13 mouse cellular contexts compared by ENCODE assay signal in genomic region chr8:8233616-8234015, GRCm38 (mm10).
A peak's percentile ranks its signal among the peaks of the same experiment; 100 is the strongest.
DNase-seq lines count a peak whose midpoint lies in the region; ATAC-seq and TF ChIP-seq lines count a peak whose summit lies in the region.
"Had no signal": no experiment of that assay in that cellular context is flagged by ENCODE, and none has a peak within 500 bp of the region (broad histone marks: within the 10 kb centered on the region; RNA-seq: fewer than 3 reads in every experiment).

No protein-coding gene starts in this region.

- no peak overlapping the region for H3K27ac ChIP-seq in midbrain, postnatal 0 days (ENCODE audit: low read depth, low read length)
- no peak overlapping the region for H3K27ac ChIP-seq in midbrain, embryonic 14.5 days (replicated peaks; ENCODE audit: low read depth, low read length)
- H3K27ac ChIP-seq: kidney, postnatal 0 days; limb, embryonic 15.5 days; lung, embryonic 15.5 days; midbrain, embryonic 12.5 days; neural tube, embryonic 13.5 days had no signal

- DNase-seq in midbrain, postnatal 0 days (ENCODE audit: low spot score), result peak; percentile 23
- DNase-seq in midbrain, embryonic 14.5 days, result no peak
- DNase-seq in left cerebral cortex, postnatal 14 days (ENCODE audit: low spot score in 2 of 2), result peak; percentile 44 to 73
- DNase-seq in kidney, postnatal 14 days, result no peak

- no peak overlapping the region for H3K9ac ChIP-seq in midbrain, postnatal 0 days (replicated peaks; ENCODE audit: low read length, poor library complexity, severe bottlenecking)
- H3K9ac ChIP-seq in midbrain, embryonic 14.5 days (replicated peaks; ENCODE audit: low read length), result no peak overlapping the region
- H3K9ac ChIP-seq: limb, embryonic 15.5 days; lung, embryonic 15.5 days; midbrain, embryonic 12.5 days; neural tube, embryonic 13.5 days had no signal

- intact Hi-C loops in left cerebral cortex, postnatal 14 days (cut with DNase I), result loop anchor here (10.0 kb wide), 1 partner anchor 421 kb away; no protein-coding TSS in a partner anchor

- no peaks in the 10 kb centered on the region for H3K27me3 ChIP-seq in midbrain, postnatal 0 days (ENCODE audit: insufficient read depth, low read length)
- no peaks in the 10 kb centered on the region for H3K27me3 ChIP-seq in midbrain, embryonic 14.5 days (ENCODE audit: control insufficient read depth, insufficient read depth, low read length)
- H3K27me3 ChIP-seq: limb, embryonic 15.5 days; lung, embryonic 15.5 days; neural tube, embryonic 13.5 days had no signal

- no peaks in the 10 kb centered on the region for H3K36me3 ChIP-seq in midbrain, postnatal 0 days (ENCODE audit: insufficient read depth, low read length)
- H3K36me3 ChIP-seq in midbrain, embryonic 14.5 days (ENCODE audit: control insufficient read depth, insufficient read depth, low read length), result no peaks in the 10 kb centered on the region
- H3K36me3 ChIP-seq: limb, embryonic 15.5 days; lung, embryonic 15.5 days; midbrain, embryonic 12.5 days; neural tube, embryonic 13.5 days had no signal

- TF ChIP-seq CTCF in midbrain, postnatal 0 days (IDR thresholded peaks at IDR 0.05), result no peak

- H3K4me2 ChIP-seq in midbrain, postnatal 0 days (ENCODE audit: low read depth, low read length, poor library complexity, severe bottlenecking), result no peak overlapping the region
- no peak overlapping the region for H3K4me2 ChIP-seq in midbrain, embryonic 14.5 days (ENCODE audit: low read length)
- H3K4me2 ChIP-seq: limb, embryonic 15.5 days; lung, embryonic 15.5 days; midbrain, embryonic 12.5 days; neural tube, embryonic 13.5 days had no signal

- no peak for ATAC-seq in midbrain, postnatal 0 days (ENCODE audit: low FRiP score)
- no peak for ATAC-seq in midbrain, embryonic 14.5 days (ENCODE audit: low FRiP score, low TSS enrichment)
- peak; percentile 89 for ATAC-seq in frontal cortex, adult (ENCODE audit: low TSS enrichment)
- no peak for ATAC-seq in megakaryocyte progenitor cell, adult 5-6 weeks (replicated peaks; ENCODE audit: poor library complexity)
- ATAC-seq in megakaryocyte-erythroid progenitor cell, adult 5-6 weeks (replicated peaks; ENCODE audit: low FRiP score, low TSS enrichment, poor library complexity, severe bottlenecking), result no peak
- ATAC-seq: CD4-positive, CD25-positive, alpha-beta regulatory T cell, adult 4 months had no signal

- 93% methylated on average over 3 of the region's 3 CpGs for WGBS in midbrain, postnatal 0 days
- WGBS in midbrain, embryonic 14.5 days, result 96% methylated on average over 3 of the region's 3 CpGs

- H3K4me1 ChIP-seq in midbrain, postnatal 0 days (ENCODE audit: insufficient read depth, low read length), result no peaks in the 10 kb centered on the region
- peaks cover 3% of the 10 kb centered on the region; the same call in 1 of the 2 replicates for H3K4me1 ChIP-seq in midbrain, embryonic 14.5 days (ENCODE audit: control insufficient read depth, insufficient read depth, low read length)
- H3K4me1 ChIP-seq: limb, embryonic 15.5 days had no signal

- no peaks in the 10 kb centered on the region for H3K9me3 ChIP-seq in midbrain, postnatal 0 days (ENCODE audit: low read length)
- H3K9me3 ChIP-seq in midbrain, embryonic 14.5 days (ENCODE audit: control insufficient read depth, low read length), result no peaks in the 10 kb centered on the region
- H3K9me3 ChIP-seq: limb, embryonic 15.5 days; lung, embryonic 15.5 days; midbrain, embryonic 12.5 days; neural tube, embryonic 13.5 days had no signal

- no peak overlapping the region for H3K4me3 ChIP-seq in midbrain, postnatal 0 days (ENCODE audit: low read depth, low read length)
- H3K4me3 ChIP-seq in midbrain, embryonic 14.5 days (replicated peaks; ENCODE audit: low read depth, low read length), result no peak overlapping the region
- H3K4me3 ChIP-seq: limb, embryonic 15.5 days; lung, embryonic 15.5 days; midbrain, embryonic 12.5 days; neural tube, embryonic 13.5 days had no signal

Comparison
In these comparisons a context has a peak if more than half of its experiments do, and no peak if none do; other contexts are left out.
1. DNase-seq: peak in midbrain, postnatal 0 days (single experiment) and left cerebral cortex, postnatal 14 days (2 of 2); none in midbrain, embryonic 14.5 days (single experiment) and kidney, postnatal 14 days (single experiment).